8 mouse cellular contexts compared by ENCODE assay signal in the genomic region with DNA sequence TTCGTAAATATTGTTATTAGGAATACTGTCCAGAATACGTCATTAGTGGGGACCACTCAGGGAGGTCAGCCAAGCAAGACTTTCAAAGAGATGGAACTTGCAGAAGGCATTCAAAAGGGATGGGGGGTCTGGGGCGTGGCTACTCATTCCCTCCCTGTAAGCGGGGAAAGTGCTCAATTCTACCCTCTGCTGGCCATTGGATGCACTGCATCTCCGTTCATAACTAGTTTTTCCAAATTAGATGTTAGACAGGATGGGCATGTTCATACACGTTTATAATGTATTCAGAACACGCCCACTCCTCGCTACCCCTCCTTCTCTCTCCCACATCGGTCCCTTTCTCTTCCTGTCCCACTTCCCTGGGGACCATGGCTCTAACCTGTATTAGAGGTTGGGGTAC. TPM values are rescaled to one million over a fixed set of nuclear protein-coding genes. Genes with fewer than 3 reads are reported as not detected.
DNase-seq lines count a peak whose midpoint lies in the region; ATAC-seq and TF ChIP-seq lines count a peak whose summit lies in the region.

No protein-coding gene starts in this region.

- no peak overlapping the region for H3K9ac ChIP-seq in heart, embryonic 15.5 days
- no peak overlapping the region for H3K9ac ChIP-seq in liver, embryonic 15.5 days
- H3K9ac ChIP-seq in neural tube, embryonic 11.5 days (ENCODE audit: low read length), result no peak overlapping the region
- no peak overlapping the region for H3K9ac ChIP-seq in stomach, postnatal 0 days (ENCODE audit: low read length)

- 0 out of 2 replicates have a peak, but pooled peaks have one; percentile 17 for ATAC-seq in heart, embryonic 15.5 days (replicated peaks; ENCODE audit: insufficient number of reproducible peaks, insufficient read depth, low FRiP score, low read depth)
- ATAC-seq in liver, embryonic 15.5 days (ENCODE audit: insufficient read depth), result no peak
- ATAC-seq in neural tube, embryonic 11.5 days (ENCODE audit: insufficient read depth, low FRiP score, low TSS enrichment), result peak; percentile 35; the same call in 1 of the 2 replicates
- ATAC-seq in stomach, postnatal 0 days (ENCODE audit: low FRiP score, low TSS enrichment), result peak; percentile 43

- no peaks in the 10 kb centered on the region for H3K27me3 ChIP-seq in heart, embryonic 15.5 days
- no peaks in the 10 kb centered on the region for H3K27me3 ChIP-seq in liver, embryonic 15.5 days
- no peaks in the 10 kb centered on the region for H3K27me3 ChIP-seq in neural tube, embryonic 11.5 days (ENCODE audit: control insufficient read depth, insufficient read depth, low read length)
- H3K27me3 ChIP-seq in stomach, postnatal 0 days (ENCODE audit: control insufficient read depth, insufficient read depth, low read length), result no peaks in the 10 kb centered on the region

- peak; percentile 27 to 63 for DNase-seq in CD8-positive naive resting alpha-beta T cell, adult 2 months (ENCODE audit: low read depth in 2 of 2, low spot score in 2 of 2)
- peak; percentile 83 for DNase-seq in brain, adult 2 months (ENCODE audit: low read depth, low spot score)
- DNase-seq in fibroblast of lung, adult 2 months (ENCODE audit: low read depth), result peak; percentile 61
- DNase-seq in kidney, postnatal 10 days, result peak; percentile 93
- DNase-seq in neural tube, embryonic 11.5 days (ENCODE audit: low spot score), result peak; percentile 84
- peak; percentile 81 for DNase-seq in stomach, postnatal 0 days (ENCODE audit: low spot score)

- H3K4me3 ChIP-seq in heart, embryonic 15.5 days, result no peak overlapping the region
- H3K4me3 ChIP-seq in liver, embryonic 15.5 days (replicated peaks), result no peak overlapping the region
- H3K4me3 ChIP-seq in neural tube, embryonic 11.5 days (ENCODE audit: low read depth, low read length), result no peak overlapping the region
- H3K4me3 ChIP-seq in stomach, postnatal 0 days (ENCODE audit: low read depth, low read length), result 0 out of 2 replicates have a peak overlapping the region, but pooled peaks have one; percentile 4

- H3K9me3 ChIP-seq in heart, embryonic 15.5 days (replicated peaks), result no peaks in the 10 kb centered on the region
- H3K9me3 ChIP-seq in liver, embryonic 15.5 days (replicated peaks), result no peaks in the 10 kb centered on the region
- H3K9me3 ChIP-seq in neural tube, embryonic 11.5 days (ENCODE audit: control insufficient read depth, low read length), result peaks cover 2% of the 10 kb centered on the region; the same call in 1 of the 2 replicates
- 0 out of 2 replicates have a peak, but pooled peaks cover 3% of the 10 kb centered on the region for H3K9me3 ChIP-seq in stomach, postnatal 0 days (ENCODE audit: control insufficient read depth, low read length)

- H3K36me3 ChIP-seq in heart, embryonic 15.5 days, result no peaks in the 10 kb centered on the region
- H3K36me3 ChIP-seq in liver, embryonic 15.5 days (replicated peaks), result no peaks in the 10 kb centered on the region
- H3K36me3 ChIP-seq in neural tube, embryonic 11.5 days (ENCODE audit: control insufficient read depth, insufficient read depth, low read length), result no peaks in the 10 kb centered on the region
- H3K36me3 ChIP-seq in stomach, postnatal 0 days (ENCODE audit: control insufficient read depth, insufficient read depth, low read length), result no peaks in the 10 kb centered on the region

- no peak for TF ChIP-seq EP300 in stomach, postnatal 0 days (optimal IDR thresholded peaks at IDR 0.05)

- peak overlapping the region; percentile 36 for H3K4me2 ChIP-seq in heart, embryonic 15.5 days
- H3K4me2 ChIP-seq in liver, embryonic 15.5 days, result 0 out of 2 replicates have a peak overlapping the region, but pooled peaks have one; percentile 4
- H3K4me2 ChIP-seq in neural tube, embryonic 11.5 days (ENCODE audit: low read depth), result no peak overlapping the region
- H3K4me2 ChIP-seq in stomach, postnatal 0 days (replicated peaks; ENCODE audit: low read depth), result peak overlapping the region; percentile 37

- peak; percentile 93 for TF ChIP-seq CTCF in stomach, postnatal 0 days (IDR thresholded peaks at IDR 0.05; ENCODE audit: low read depth)

- 7% methylated on average over 9 of the region's 9 CpGs for WGBS in heart, embryonic 15.5 days
- 7% methylated on average over 9 of the region's 9 CpGs for WGBS in liver, embryonic 15.5 days (ENCODE audit: insufficient replicate concordance)
- 10% methylated on average over 9 of the region's 9 CpGs for whole genome bisulfite sequencing in neural tube, embryonic 11.5 days
- WGBS in stomach, postnatal 0 days, result 5% methylated on average over 9 of the region's 9 CpGs

- H3K4me1 ChIP-seq in heart, embryonic 15.5 days (replicated peaks), result peaks cover 15% of the 10 kb centered on the region
- peaks cover 29% of the 10 kb centered on the region for H3K4me1 ChIP-seq in liver, embryonic 15.5 days (replicated peaks)
- peaks cover 5% of the 10 kb centered on the region; the same call in 1 of the 2 replicates for H3K4me1 ChIP-seq in neural tube, embryonic 11.5 days (ENCODE audit: control insufficient read depth, insufficient read depth, low read length)
- peaks cover 3% of the 10 kb centered on the region for H3K4me1 ChIP-seq in stomach, postnatal 0 days (replicated peaks; ENCODE audit: control insufficient read depth, insufficient read depth)

- 0 out of 2 replicates have a peak overlapping the region, but pooled peaks have one; percentile 18 for H3K27ac ChIP-seq in heart, embryonic 15.5 days
- no peak overlapping the region for H3K27ac ChIP-seq in liver, embryonic 15.5 days (replicated peaks)
- H3K27ac ChIP-seq in neural tube, embryonic 11.5 days (ENCODE audit: low read depth, low read length), result no peak overlapping the region
- no peak overlapping the region; the same call in 1 of the 2 replicates for H3K27ac ChIP-seq in stomach, postnatal 0 days (replicated peaks)

RNA-seq across cellular contexts. Expression of a gene that starts 56.7 kb away (rescaled TPM):
- polyA plus RNA-seq in heart, embryonic 15.5 days (2015; fragmentation: Nextera tagmentation; extraction: Ambion mirVana), result 2.7 and 2.8 TPM in 2 replicates
- polyA plus RNA-seq in liver, embryonic 15.5 days (2015; fragmentation: Nextera tagmentation; extraction: Ambion mirVana), result 0.24 TPM in 1 of 2 replicates, not detected in the other
- 1.5 and 1.8 TPM in 2 replicates for polyA plus RNA-seq in neural tube, embryonic 11.5 days (2014; fragmentation: Nextera tagmentation; extraction: Ambion mirVana)
- 4.9 and 6.0 TPM in 2 replicates for polyA plus RNA-seq in stomach, postnatal 0 days (2015; fragmentation: Nextera tagmentation; extraction: Ambion mirVana)
